Mouse (Mus musculus): ENCODE measurements around the gene Gm42372. TPM values are rescaled to one million over a fixed set of nuclear protein-coding genes. Genes with fewer than 3 reads are reported as not detected.

The Gm42372 gene
- polyA plus RNA-seq, 1 experiment, result not detected

DNA sequence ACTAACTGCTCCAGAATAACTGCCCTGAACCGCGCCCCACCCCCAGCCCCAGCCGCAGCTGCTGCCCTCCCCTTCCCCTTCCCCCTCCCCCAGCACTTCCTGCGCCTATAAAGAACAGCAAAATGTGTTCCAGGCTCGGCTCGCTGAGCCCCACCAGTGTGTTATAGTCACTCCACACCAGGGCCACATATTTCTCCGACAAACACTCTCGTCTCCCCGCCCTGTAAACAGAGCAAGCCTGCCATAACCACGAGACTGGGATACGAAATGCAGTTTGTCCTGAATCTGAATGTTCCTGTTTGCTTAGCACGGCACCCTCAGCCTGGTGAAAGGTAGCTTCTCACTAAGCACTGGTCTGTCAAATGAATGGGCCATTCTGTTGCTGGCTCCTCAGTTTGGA, 2.5 kb upstream of the Gm42372 start:
- H3K9me3 ChIP-seq (ENCODE audit: control insufficient read depth, low read length), result no peaks in the 10 kb centered on the region
- H3K4me1 ChIP-seq (ENCODE audit: control insufficient read depth), result peaks cover 23% of the 10 kb centered on the region
- peak overlapping the region; percentile 8 for H3K4me3 ChIP-seq (replicated peaks)
- H3K27me3 ChIP-seq (ENCODE audit: control insufficient read depth), result no peaks in the 10 kb centered on the region
- TF ChIP-seq TAL1 (IDR thresholded peaks at IDR 0.05; ENCODE audit: low read length) (no peak), GATA1 (IDR thresholded peaks at IDR 0.05; ENCODE audit: low read length) (no peak)
- no peaks in the 10 kb centered on the region for H3K36me3 ChIP-seq (ENCODE audit: control insufficient read depth)

DNA sequence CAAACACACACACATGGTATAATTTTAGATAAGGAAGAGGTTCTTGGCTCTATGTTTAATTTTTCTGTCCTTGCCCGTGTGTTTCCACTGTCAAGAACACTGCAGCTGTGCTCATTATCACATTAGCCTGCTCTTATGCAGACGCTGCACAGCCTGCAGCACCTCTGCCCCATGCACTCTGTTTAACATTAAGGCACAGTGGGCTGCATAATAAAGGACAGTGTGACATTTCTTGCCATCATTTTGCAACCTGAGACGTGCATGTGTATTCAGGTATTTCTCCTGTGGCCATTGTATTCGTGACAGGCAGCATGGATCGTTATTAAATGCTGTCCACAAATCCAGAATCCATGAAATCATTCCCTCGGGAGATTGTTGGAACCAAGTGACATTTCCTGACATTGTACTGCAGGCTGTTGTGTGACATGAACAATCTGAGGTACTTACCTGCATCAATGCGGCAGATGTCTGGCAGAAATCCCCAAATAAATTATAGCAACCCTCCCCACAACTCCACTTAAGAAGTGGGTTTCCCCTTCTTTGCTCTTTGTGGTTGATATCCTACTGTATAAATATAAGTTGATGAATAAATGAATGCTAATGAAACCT, 4.8 kb downstream of the Gm42372 start:
- Histone ChIP-seq H3K4me3 (replicated peaks) (no peak overlapping the region), H3K4me1 (ENCODE audit: control insufficient read depth) (peaks cover 9% of the 10 kb centered on the region), H3K9me3 (ENCODE audit: control insufficient read depth, low read length) (no peaks in the 10 kb centered on the region), H3K36me3 (ENCODE audit: control insufficient read depth) (no peaks in the 10 kb centered on the region), H3K27me3 (ENCODE audit: control insufficient read depth) (no peaks in the 10 kb centered on the region)
- TF ChIP-seq GATA1 (IDR thresholded peaks at IDR 0.05; ENCODE audit: low read length) (no peak), TAL1 (IDR thresholded peaks at IDR 0.05; ENCODE audit: low read length) (no peak)

DNA sequence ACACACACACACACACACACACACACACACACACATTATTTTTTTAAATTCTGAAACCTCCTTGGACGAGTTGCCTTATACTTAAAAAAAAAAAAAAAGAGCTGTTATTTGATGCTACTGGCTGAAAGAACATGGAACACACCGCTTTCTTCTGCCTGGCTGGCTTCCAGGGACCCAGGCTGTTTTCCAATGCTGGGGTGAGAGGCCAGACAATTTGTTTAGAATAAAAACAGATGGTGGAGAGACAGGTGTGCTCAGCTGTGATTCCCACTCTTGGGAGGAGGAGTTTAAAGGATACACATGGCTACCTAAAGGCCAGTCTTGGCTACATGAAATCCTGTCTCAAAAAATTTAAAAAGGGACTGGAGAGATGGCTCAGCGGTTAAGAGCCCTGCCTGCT, 5.5 kb downstream of the Gm42372 start:
- no peaks in the 10 kb centered on the region; the same call in 1 of the 2 replicates for H3K27me3 ChIP-seq (ENCODE audit: control insufficient read depth)
- no peaks in the 10 kb centered on the region for H3K36me3 ChIP-seq (ENCODE audit: control insufficient read depth)
- no peak for TF ChIP-seq GATA1 (IDR thresholded peaks at IDR 0.05; ENCODE audit: low read length)
- no peaks in the 10 kb centered on the region for H3K9me3 ChIP-seq (ENCODE audit: control insufficient read depth, low read length)
- H3K4me1 ChIP-seq (ENCODE audit: control insufficient read depth), result peaks cover 8% of the 10 kb centered on the region
- no peak overlapping the region for H3K4me3 ChIP-seq (replicated peaks)

DNA sequence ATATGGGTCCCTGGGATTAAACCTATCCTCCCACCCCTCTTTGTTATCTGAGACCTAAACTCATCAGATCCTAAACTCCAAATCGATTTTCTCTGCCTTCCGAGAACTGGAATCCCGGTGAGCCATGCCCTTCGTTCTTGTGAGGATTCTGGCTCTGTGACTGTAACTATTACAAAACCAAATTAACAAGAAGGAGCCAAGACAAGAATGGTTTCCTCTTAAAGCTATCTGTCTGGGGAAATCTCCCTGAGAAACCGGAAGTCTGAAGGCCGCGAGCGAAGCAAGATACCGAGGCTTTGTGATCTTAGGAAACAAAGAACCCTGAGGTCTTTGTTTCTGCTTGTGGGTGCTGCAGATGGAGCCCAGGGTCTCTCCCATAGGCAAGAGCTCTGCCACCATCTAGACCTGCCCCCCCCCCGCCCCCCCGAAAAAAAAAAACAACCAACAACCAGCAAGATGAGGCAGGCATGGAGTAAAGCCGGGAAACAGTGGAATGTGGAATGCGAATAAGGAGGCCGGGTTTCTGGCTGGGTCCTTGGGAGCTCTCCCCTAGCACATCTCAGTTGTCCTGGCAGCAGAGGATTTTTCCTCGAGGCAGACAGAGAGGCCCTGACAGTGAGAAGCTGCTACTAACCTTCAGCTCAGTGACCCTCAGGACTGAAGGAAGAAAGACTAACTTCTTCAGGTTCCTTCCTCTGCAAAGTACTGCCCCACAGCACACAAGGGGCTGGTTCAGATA, 7.3 kb downstream of the Gm42372 start:
- peaks cover 18% of the 10 kb centered on the region for H3K27me3 ChIP-seq (ENCODE audit: control insufficient read depth)
- no peaks in the 10 kb centered on the region for H3K9me3 ChIP-seq (ENCODE audit: control insufficient read depth, low read length)
- H3K36me3 ChIP-seq (ENCODE audit: control insufficient read depth), result no peaks in the 10 kb centered on the region
- no peak for TF ChIP-seq GATA1 (IDR thresholded peaks at IDR 0.05; ENCODE audit: low read length)
- no peak for TF ChIP-seq TAL1 (IDR thresholded peaks at IDR 0.05; ENCODE audit: low read length)
- H3K4me3 ChIP-seq (replicated peaks), result no peak overlapping the region
- peaks cover 25% of the 10 kb centered on the region for H3K4me1 ChIP-seq (ENCODE audit: control insufficient read depth)

DNA sequence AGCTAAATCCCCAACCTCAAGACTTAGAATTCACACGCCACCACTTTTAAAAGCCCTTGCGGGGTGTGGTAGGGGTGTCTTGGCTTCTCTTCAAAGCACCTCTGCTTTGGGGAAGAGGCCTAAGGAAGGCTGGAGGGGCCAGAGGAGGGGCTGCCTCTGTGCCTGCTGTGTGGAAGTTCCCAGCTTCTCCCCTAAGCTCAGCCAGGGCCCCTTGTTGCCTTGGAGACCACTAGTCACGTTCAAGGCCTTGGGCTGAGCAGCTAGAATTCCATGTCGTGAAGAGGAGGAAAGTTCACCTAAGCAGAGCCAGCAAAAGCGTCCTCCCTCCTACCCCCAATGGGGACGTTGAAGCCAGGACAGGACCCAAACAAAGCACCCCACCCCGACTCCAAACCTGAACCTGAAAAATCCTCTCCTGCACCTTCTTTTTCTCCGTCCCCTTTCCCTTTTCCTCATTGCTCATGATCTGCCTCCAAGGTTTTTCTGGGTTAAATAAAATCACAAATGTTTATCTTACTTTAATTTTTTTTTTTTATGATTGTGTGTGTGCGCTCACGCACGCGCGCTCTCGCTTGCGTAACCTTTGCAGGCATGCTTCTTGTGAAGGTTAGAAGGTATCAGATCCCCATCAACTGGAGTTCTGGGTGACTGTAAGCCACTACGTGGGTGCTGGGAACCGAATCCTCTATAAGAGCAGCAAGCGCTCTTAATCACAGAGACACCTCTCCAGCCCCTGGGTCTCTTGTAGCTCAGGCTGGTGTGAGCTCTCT, 9.0 kb downstream of the Gm42372 start:
- Histone ChIP-seq H3K9me3 (ENCODE audit: control insufficient read depth, low read length) (no peaks in the 10 kb centered on the region), H3K36me3 (ENCODE audit: control insufficient read depth) (no peaks in the 10 kb centered on the region), H3K27me3 (ENCODE audit: control insufficient read depth) (peaks cover 22% of the 10 kb centered on the region), H3K4me3 (replicated peaks) (no peak overlapping the region), H3K4me1 (ENCODE audit: control insufficient read depth) (peaks cover 25% of the 10 kb centered on the region)
- TF ChIP-seq TAL1 (IDR thresholded peaks at IDR 0.05; ENCODE audit: low read length) (no peak), GATA1 (IDR thresholded peaks at IDR 0.05; ENCODE audit: low read length) (no peak)

DNA sequence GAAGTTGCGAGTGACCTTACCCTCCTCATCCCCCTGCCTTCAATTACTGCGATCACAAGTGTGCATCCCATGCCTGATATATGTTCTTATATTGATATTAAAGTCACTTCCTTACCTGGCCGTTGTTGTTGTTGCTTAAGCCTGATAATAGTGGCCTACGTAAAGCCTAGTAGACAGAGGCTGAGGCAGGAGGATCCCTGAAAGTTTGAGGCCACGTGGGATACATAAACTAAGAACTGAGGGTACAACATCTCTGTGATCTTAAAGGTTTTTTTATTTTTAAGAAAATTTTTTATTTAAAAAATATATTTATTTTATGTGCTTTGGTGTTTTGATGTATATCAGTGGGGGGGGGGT, 9.5 kb downstream of the Gm42372 start, which contains the start of gene Ccdc8:
Gene Ccdc8 (plus strand): TSS at position 258 of the 357 bp plus-strand sequence.
- TF ChIP-seq TAL1 (IDR thresholded peaks at IDR 0.05; ENCODE audit: low read length) (no peak), GATA1 (IDR thresholded peaks at IDR 0.05; ENCODE audit: low read length) (no peak)
- H3K36me3 ChIP-seq (ENCODE audit: control insufficient read depth), result peaks cover under 1% of the 10 kb centered on the region
- no peaks in the 10 kb centered on the region for H3K9me3 ChIP-seq (ENCODE audit: control insufficient read depth, low read length)
- peaks cover 22% of the 10 kb centered on the region for H3K27me3 ChIP-seq (ENCODE audit: control insufficient read depth)
- peak within 1 kb of the TSS; percentile 55 for H3K4me3 ChIP-seq (replicated peaks)
- H3K4me1 ChIP-seq (ENCODE audit: control insufficient read depth), result peaks cover 25% of the 10 kb centered on the region

DNA sequence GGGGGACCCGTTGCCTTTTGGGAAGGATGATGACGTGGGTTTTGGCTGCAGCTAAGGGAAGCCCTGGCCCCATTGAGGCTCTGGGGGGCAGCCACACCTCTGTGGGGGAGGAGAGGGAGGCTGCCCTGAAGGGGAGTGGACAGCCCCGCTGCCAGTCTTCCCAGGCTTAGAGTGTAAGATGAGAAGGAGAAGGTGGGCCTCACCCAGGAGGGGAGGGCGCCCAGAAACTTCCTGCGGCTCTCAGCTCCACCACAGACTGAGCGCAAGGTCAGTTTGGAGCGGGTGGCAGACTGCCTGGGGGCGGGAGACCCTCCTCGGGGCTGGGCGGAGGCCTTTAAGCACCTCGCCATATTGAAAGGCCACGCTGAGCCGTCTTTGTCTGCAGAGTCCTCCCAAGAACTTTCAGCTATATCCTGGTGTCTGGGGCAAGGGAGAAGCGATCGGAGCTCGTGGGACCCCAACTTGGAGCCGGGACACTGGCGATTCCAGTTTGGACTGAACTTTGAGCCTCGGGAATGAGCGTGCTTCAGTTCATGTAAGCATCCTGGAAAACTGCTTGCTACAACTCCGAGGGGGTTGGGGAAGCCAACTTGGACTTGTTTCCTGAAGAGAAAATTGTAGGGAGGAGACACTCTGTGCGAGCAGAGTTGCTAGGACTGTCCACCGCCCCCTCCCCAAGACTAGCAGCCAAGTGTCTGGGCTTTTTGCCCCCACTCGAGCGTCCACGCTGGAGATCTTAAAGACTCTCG, 10.9 kb downstream of the Gm42372 start:
- Histone ChIP-seq H3K4me1 (ENCODE audit: control insufficient read depth) (peaks cover 34% of the 10 kb centered on the region), H3K4me3 (replicated peaks) (peak overlapping the region; percentile 55), H3K36me3 (ENCODE audit: control insufficient read depth) (peaks cover 7% of the 10 kb centered on the region), H3K9me3 (ENCODE audit: control insufficient read depth, low read length) (no peaks in the 10 kb centered on the region), H3K27me3 (ENCODE audit: control insufficient read depth) (peaks cover 22% of the 10 kb centered on the region)
- no peak for TF ChIP-seq GATA1 (IDR thresholded peaks at IDR 0.05; ENCODE audit: low read length)
- no peak for TF ChIP-seq TAL1 (IDR thresholded peaks at IDR 0.05; ENCODE audit: low read length)

DNA sequence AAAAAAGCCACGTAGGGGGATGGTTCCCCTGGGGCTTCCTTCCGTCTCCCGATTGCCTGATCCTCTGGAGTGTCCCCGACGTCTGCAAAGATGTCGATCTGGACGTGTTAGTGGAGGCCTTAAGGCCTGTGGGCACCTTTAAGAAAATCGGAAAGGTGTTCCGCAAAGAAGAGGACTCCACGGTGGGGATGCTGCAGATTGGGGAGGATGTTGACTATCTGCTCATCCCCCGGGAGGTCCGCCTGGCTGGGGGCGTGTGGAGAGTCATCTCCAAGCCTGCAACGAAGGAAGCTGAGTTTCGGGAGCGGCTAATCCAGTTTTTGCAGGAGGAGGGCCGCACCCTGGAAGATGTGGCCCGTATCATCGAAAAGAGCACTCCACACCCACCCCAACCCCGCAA, 11.5 kb downstream of the Gm42372 start:
- H3K4me1 ChIP-seq (ENCODE audit: control insufficient read depth), result peaks cover 40% of the 10 kb centered on the region
- peaks cover 7% of the 10 kb centered on the region for H3K36me3 ChIP-seq (ENCODE audit: control insufficient read depth)
- no peak for TF ChIP-seq GATA1 (IDR thresholded peaks at IDR 0.05; ENCODE audit: low read length)
- no peak for TF ChIP-seq TAL1 (IDR thresholded peaks at IDR 0.05; ENCODE audit: low read length)
- peak overlapping the region; percentile 55 for H3K4me3 ChIP-seq (replicated peaks)
- H3K9me3 ChIP-seq (ENCODE audit: control insufficient read depth, low read length), result no peaks in the 10 kb centered on the region
- H3K27me3 ChIP-seq (ENCODE audit: control insufficient read depth), result peaks cover 22% of the 10 kb centered on the region

Measured in erythroblast, embryonic 14.5 days (primary cell).